Mouse (Mus musculus): Measurements from ENCODE around the gene Myoc. TPM values are rescaled to one million over a fixed set of nuclear protein-coding genes. Genes with fewer than 3 reads are reported as not detected.

Myoc gene
- polyA plus RNA-seq (2012; rRNA removed) = 0.01 TPM in 1 of 2 replicates, not detected in the other

GRCm38 (mm10) chr1:162639051-162639750 is at the start of gene Myoc:
Myoc (plus strand) TSS chr1:162639155.

DNA sequence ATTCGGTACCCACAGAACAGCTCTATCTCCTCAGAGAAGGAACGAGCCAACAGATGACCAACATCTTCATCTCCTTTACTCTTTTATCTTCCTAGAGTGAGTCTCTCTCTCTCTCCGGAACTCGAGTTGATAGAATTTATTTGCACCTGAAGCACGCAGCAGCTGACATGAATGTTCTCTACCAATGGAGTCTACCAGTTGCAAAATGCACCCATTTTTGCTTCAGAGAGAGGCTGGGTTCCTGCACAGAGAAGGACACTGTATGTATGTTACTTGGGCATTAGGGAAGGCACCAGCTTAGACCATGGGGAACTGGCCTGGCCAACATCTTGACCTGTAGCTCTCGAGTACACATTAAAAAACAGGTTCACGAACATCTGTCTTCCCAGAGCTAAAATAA is 19.2 kb downstream of the Myoc start, which contains the start of gene Myocos:
Gene Myocos (minus strand): TSS at position 101 of the 400 bp plus-strand sequence.

Other genes starting within 250 kb of the Myoc start
- 0.29 and 0.42 TPM in 2 replicates for gene Dnm3, start 161.1 kb upstream of the Myoc start, polyA plus RNA-seq (2012; rRNA removed)
- 3.7 and 4.2 TPM in 2 replicates for gene Mettl13, start 90.6 kb upstream of the Myoc start, polyA plus RNA-seq (2012; rRNA removed)
- gene Vamp4, start 68.6 kb upstream of the Myoc start, polyA plus RNA-seq (2012; rRNA removed) = 9.3 and 10.0 TPM in 2 replicates
- not detected in 2 replicates for gene Myocos, start 19.1 kb downstream of the Myoc start, polyA plus RNA-seq (2012; rRNA removed)
- 7.6 and 9.8 TPM in 2 replicates for gene Prrc2c, start 101.4 kb downstream of the Myoc start, polyA plus RNA-seq (2012; rRNA removed)
- gene Fmo4, start 174.8 kb downstream of the Myoc start, polyA plus RNA-seq (2012; rRNA removed) = 10.2 and 14.2 TPM in 2 replicates
- gene Fmo1, start 227.5 kb downstream of the Myoc start, polyA plus RNA-seq (2012; rRNA removed) = 172 TPM in 2 replicates